Mouse (Mus musculus) heart, adult 2 months (tissue): ENCODE results near the gene Homer2.

Source experiments
- CTCF ChIP-seq: fragments of 200-600 bp; IDR thresholded peaks from 2 replicates; pipeline ENCODE4 v1.8.1; 2022; ENCODE audit warnings: antibody characterized with exemption, mild to moderate bottlenecking, moderate library complexity
- EP300 ChIP-seq: fragments of 200-500 bp; IDR thresholded peaks from 2 replicates; pipeline ENCODE4 v1.6.1; 2011; ENCODE audit warnings: low read depth, low read length, control low read depth; ENCODE audit not compliant: insufficient read depth
- POLR2A ChIP-seq: fragments of 200-500 bp; IDR thresholded peaks from 2 replicates; pipeline ENCODE4 v1.6.1; 2011; ENCODE audit warnings: mild to moderate bottlenecking, low read depth, low read length, control low read depth; ENCODE audit not compliant: insufficient read depth

- TF ChIP-seq EP300 (no peak), CTCF (no peak), POLR2A (no peak)
Observed at GRCm38 (mm10) chr7:81706027-81706415, 1.3 kb downstream of the Homer2 start.
